9 mouse cellular contexts compared by ENCODE assay signal in genomic region chr1:89644120-89644519, GRCm38 (mm10).
DNase-seq lines count a peak whose midpoint lies in the region; ATAC-seq and TF ChIP-seq lines count a peak whose summit lies in the region.
"Had no signal": no experiment of that assay in that cellular context is flagged by ENCODE, and none has a peak within 500 bp of the region (broad histone marks: within the 10 kb centered on the region; RNA-seq: fewer than 3 reads in every experiment).

No protein-coding gene starts in this region.

- H3K27me3 ChIP-seq in heart, postnatal 0 days (ENCODE audit: control insufficient read depth, insufficient read depth, low read length) = no peaks in the 10 kb centered on the region
- H3K27me3 ChIP-seq in liver, embryonic 13.5 days = no peaks in the 10 kb centered on the region
- no peaks in the 10 kb centered on the region for H3K27me3 ChIP-seq in forebrain, postnatal 0 days (ENCODE audit: insufficient read depth, low read length)
- H3K27me3 ChIP-seq in hindbrain, embryonic 14.5 days (ENCODE audit: control insufficient read depth, insufficient read depth, low read length) = no peaks in the 10 kb centered on the region
- H3K27me3 ChIP-seq: limb, embryonic 15.5 days had no signal

- peak overlapping the region; percentile 52 for H3K4me2 ChIP-seq in heart, postnatal 0 days (ENCODE audit: low read depth, low read length)
- peak overlapping the region; percentile 51 for H3K4me2 ChIP-seq in liver, embryonic 13.5 days
- no peak overlapping the region for H3K4me2 ChIP-seq in forebrain, postnatal 0 days (ENCODE audit: low read depth)
- no peak overlapping the region for H3K4me2 ChIP-seq in hindbrain, embryonic 14.5 days (replicated peaks)
- H3K4me2 ChIP-seq: limb, embryonic 15.5 days had no signal

- 8% methylated on average over 11 of the region's 11 CpGs for WGBS in bone marrow, adult 2 months
- 40% methylated on average over 11 of the region's 11 CpGs for WGBS in heart, postnatal 0 days
- WGBS in liver, embryonic 13.5 days (ENCODE audit: insufficient replicate concordance) = 22% methylated on average over 11 of the region's 11 CpGs
- WGBS in forebrain, postnatal 0 days = 83% methylated on average over 11 of the region's 11 CpGs
- 82% methylated on average over 11 of the region's 11 CpGs for WGBS in hindbrain, embryonic 14.5 days

- no peak overlapping the region for H3K9ac ChIP-seq in heart, postnatal 0 days (replicated peaks; ENCODE audit: low read depth, low read length)
- 0 out of 2 replicates have a peak overlapping the region, but pooled peaks have one; percentile 17 for H3K9ac ChIP-seq in liver, embryonic 13.5 days
- no peak overlapping the region for H3K9ac ChIP-seq in forebrain, postnatal 0 days
- H3K9ac ChIP-seq in hindbrain, embryonic 14.5 days = no peak overlapping the region
- H3K9ac ChIP-seq: limb, embryonic 15.5 days had no signal

- 0 out of 2 replicates have a peak, but pooled peaks cover 6% of the 10 kb centered on the region for H3K36me3 ChIP-seq in heart, postnatal 0 days (replicated peaks; ENCODE audit: control insufficient read depth, insufficient read depth, low read length)
- H3K36me3 ChIP-seq in liver, embryonic 13.5 days = no peaks in the 10 kb centered on the region
- no peaks in the 10 kb centered on the region; the same call in 1 of the 2 replicates for H3K36me3 ChIP-seq in forebrain, postnatal 0 days (ENCODE audit: insufficient read depth)
- peaks cover 16% of the 10 kb centered on the region for H3K36me3 ChIP-seq in hindbrain, embryonic 14.5 days (replicated peaks; ENCODE audit: control insufficient read depth, insufficient read depth)

- peak overlapping the region; percentile 55 for H3K4me3 ChIP-seq in bone marrow, adult 2 months (replicated peaks; ENCODE audit: control insufficient read depth, low read depth, low read length)
- H3K4me3 ChIP-seq in heart, postnatal 0 days (ENCODE audit: low read depth, low read length) = no peak overlapping the region; the same call in 1 of the 2 replicates
- H3K4me3 ChIP-seq in liver, embryonic 13.5 days (replicated peaks) = peak overlapping the region; percentile 26; the same call in 1 of the 2 replicates
- H3K4me3 ChIP-seq in forebrain, postnatal 0 days (ENCODE audit: low read depth, low read length) = no peak overlapping the region
- H3K4me3 ChIP-seq in hindbrain, embryonic 14.5 days (replicated peaks; ENCODE audit: low read length) = no peak overlapping the region
- H3K4me3 ChIP-seq: limb, embryonic 15.5 days had no signal

- TF ChIP-seq CTCF in bone marrow, adult 2 months (IDR thresholded peaks at IDR 0.05; ENCODE audit: control insufficient read depth, insufficient read depth, low read length) = no peak; the same call in 1 of the 2 replicates
- no peak for TF ChIP-seq CTCF in heart, postnatal 0 days (IDR thresholded peaks at IDR 0.05; ENCODE audit: low read depth)
- TF ChIP-seq CTCF in forebrain, postnatal 0 days (IDR thresholded peaks at IDR 0.05; ENCODE audit: low read depth) = no peak

- peak; percentile 51 for DNase-seq in CD4-positive, CD25-positive, alpha-beta regulatory T cell, adult 2 months (ENCODE audit: low read depth, low spot score)
- peak; percentile 85 for DNase-seq in heart, postnatal 0 days (ENCODE audit: low spot score)
- DNase-seq in liver, embryonic 13.5 days = no peak
- DNase-seq in spleen, adult 12 weeks (ENCODE audit: low spot score) = peak; percentile 12
- no peak for DNase-seq in left cerebral cortex, postnatal 25 days (ENCODE audit: low spot score in 2 of 2)
- DNase-seq in forebrain, postnatal 0 days = no peak
- DNase-seq in hindbrain, embryonic 14.5 days (ENCODE audit: low spot score) = no peak

- H3K27ac ChIP-seq in bone marrow, adult 2 months (ENCODE audit: control insufficient read depth, insufficient read depth, low read depth, low read length, poor library complexity) = no peak overlapping the region
- peak overlapping the region; percentile 78 for H3K27ac ChIP-seq in heart, postnatal 0 days (ENCODE audit: low read depth)
- no peak overlapping the region for H3K27ac ChIP-seq in liver, embryonic 13.5 days
- H3K27ac ChIP-seq in forebrain, postnatal 0 days (ENCODE audit: low read depth, low read length) = no peak overlapping the region
- H3K27ac ChIP-seq in hindbrain, embryonic 14.5 days = no peak overlapping the region
- H3K27ac ChIP-seq: limb, embryonic 15.5 days had no signal

- peaks cover 4% of the 10 kb centered on the region; the same call in 1 of the 2 replicates for H3K4me1 ChIP-seq in bone marrow, adult 2 months (ENCODE audit: control insufficient read depth, insufficient read depth, low read length)
- H3K4me1 ChIP-seq in heart, postnatal 0 days (ENCODE audit: control insufficient read depth, insufficient read depth) = peaks cover 11% of the 10 kb centered on the region
- H3K4me1 ChIP-seq in liver, embryonic 13.5 days (replicated peaks) = peaks cover 13% of the 10 kb centered on the region
- H3K4me1 ChIP-seq in forebrain, postnatal 0 days (ENCODE audit: insufficient read depth) = no peaks in the 10 kb centered on the region
- peaks cover 20% of the 10 kb centered on the region; the same call in 1 of the 2 replicates for H3K4me1 ChIP-seq in hindbrain, embryonic 14.5 days (replicated peaks; ENCODE audit: control insufficient read depth, insufficient read depth, low read length)

- peak; percentile 82 for ATAC-seq in heart, postnatal 0 days (ENCODE audit: insufficient read depth, low read depth)
- ATAC-seq in liver, embryonic 13.5 days (ENCODE audit: low read depth) = peak; percentile 28; the same call in 1 of the 2 replicates
- no peak for ATAC-seq in forebrain, postnatal 0 days
- no peak for ATAC-seq in hindbrain, embryonic 14.5 days (ENCODE audit: low FRiP score)

- TF ChIP-seq POLR2A in bone marrow, adult 2 months (IDR thresholded peaks at IDR 0.05; ENCODE audit: borderline replicate concordance, control insufficient read depth, low read depth, low read length) = 0 out of 2 replicates have a peak, but pooled peaks have one; percentile 39

- intact Hi-C loops in left cerebral cortex, postnatal 25 days (cut with DNase I) = loop anchor here (1.0 to 10.0 kb wide), 2 partner anchors 299 to 411 kb away; no protein-coding TSS in a partner anchor

- no peak for TF ChIP-seq EP300 in heart, postnatal 0 days (IDR thresholded peaks at IDR 0.05; ENCODE audit: low read depth)

- H3K9me3 ChIP-seq in heart, postnatal 0 days (replicated peaks; ENCODE audit: control insufficient read depth, low read length) = no peaks in the 10 kb centered on the region
- no peaks in the 10 kb centered on the region for H3K9me3 ChIP-seq in liver, embryonic 13.5 days (replicated peaks)
- no peaks in the 10 kb centered on the region for H3K9me3 ChIP-seq in forebrain, postnatal 0 days (ENCODE audit: low read length)
- H3K9me3 ChIP-seq in hindbrain, embryonic 14.5 days (ENCODE audit: control insufficient read depth, low read length) = no peaks in the 10 kb centered on the region
- H3K9me3 ChIP-seq: limb, embryonic 15.5 days had no signal

Comparison
In these comparisons a context has a peak if more than half of its experiments do, and no peak if none do; other contexts are left out.
1. DNase-seq: peak in CD4-positive, CD25-positive, alpha-beta regulatory T cell, adult 2 months (single experiment), heart, postnatal 0 days (single experiment) and spleen, adult 12 weeks (single experiment); none in liver, embryonic 13.5 days (single experiment), left cerebral cortex, postnatal 25 days (0 of 2), forebrain, postnatal 0 days (single experiment) and hindbrain, embryonic 14.5 days (single experiment).
2. H3K4me3 ChIP-seq: peak in bone marrow, adult 2 months (single experiment) and liver, embryonic 13.5 days (single experiment); none in heart, postnatal 0 days (single experiment), forebrain, postnatal 0 days (single experiment) and hindbrain, embryonic 14.5 days (single experiment).
3. ATAC-seq: peak in heart, postnatal 0 days (single experiment) and liver, embryonic 13.5 days (single experiment); none in forebrain, postnatal 0 days (single experiment) and hindbrain, embryonic 14.5 days (single experiment).
4. H3K4me2 ChIP-seq: peak in heart, postnatal 0 days (single experiment) and liver, embryonic 13.5 days (single experiment); none in forebrain, postnatal 0 days (single experiment) and hindbrain, embryonic 14.5 days (single experiment).